Mouse (Mus musculus) bone marrow macrophage, adult 2 months (primary cell): ENCODE measurements around the gene Krtcap2.

ENCODE experiments used
- CTCF ChIP-seq: IDR thresholded peaks from 2 replicates; pipeline ENCODE4 v1.5.1; 2012; ENCODE audit warnings: low read depth, mild to moderate bottlenecking, low read length, moderate library complexity
- POLR2A ChIP-seq: IDR thresholded peaks from 2 replicates; pipeline ENCODE4 v1.6.1; 2012; ENCODE audit warnings: mild to moderate bottlenecking, low read depth, low read length, borderline replicate concordance

DNA sequence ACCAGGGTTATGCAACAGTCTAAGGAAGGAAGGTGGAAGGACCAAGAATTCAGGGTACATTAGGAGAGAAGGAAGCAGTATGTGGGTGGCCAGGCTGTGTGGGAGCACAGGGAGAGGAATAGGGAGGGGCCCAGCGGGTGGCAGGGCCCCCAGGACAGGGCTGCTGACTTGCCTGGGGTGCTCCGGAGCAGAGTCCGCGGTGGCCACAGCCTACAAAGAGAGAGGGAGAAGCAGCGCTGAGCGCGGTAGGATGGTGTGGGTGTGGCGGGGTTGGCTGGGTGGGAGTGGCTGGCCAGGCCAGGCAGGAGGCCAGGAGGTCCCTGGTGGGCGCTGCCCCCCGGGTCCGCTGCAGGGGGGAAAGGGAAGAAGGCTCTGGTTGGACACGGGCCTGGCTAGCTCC, 7.3 kb upstream of the Krtcap2 start:
- TF ChIP-seq CTCF (no peak), POLR2A (no peak)
